Mouse (Mus musculus) neural tube, embryonic 14.5 days (tissue): ENCODE measurements at regions not wholly inside any gene's neighbourhood (a gene's known extent, or its start where the extent isn't known, plus 50 kb on each side); places are given as distances from the start of the nearest gene placed in this dataset.

Experiments
- ATAC-seq: fragments of 200-750 bp; cut with Nextera tagmentation; 2 replicates; pipeline ENCODE4 v1.8.0; 2017; ENCODE audit warnings: low read depth, mild to moderate bottlenecking, moderate TSS enrichment, moderate library complexity
- H3K27ac ChIP-seq: fragments of 300-500 bp; sonication (generic); 2 replicates; pipeline ENCODE4 v1.5.1; 2014; ENCODE audit warnings: low read depth, mild to moderate bottlenecking, control low read depth, low read length, moderate library complexity, mixed read lengths
- H3K27me3 ChIP-seq: fragments of 300-500 bp; sonication (generic); 2 replicates; pipeline ENCODE4 v1.6.1; 2014; ENCODE audit warnings: low read length; ENCODE audit not compliant: control insufficient read depth, insufficient read depth
- H3K36me3 ChIP-seq: fragments of 300-500 bp; sonication (generic); 2 replicates; pipeline ENCODE4 v1.6.1; 2014; ENCODE audit warnings: low read length, mixed read lengths; ENCODE audit not compliant: control insufficient read depth, insufficient read depth
- H3K4me1 ChIP-seq: fragments of 300-500 bp; sonication (generic); 2 replicates; pipeline ENCODE4 v1.6.1; 2014; ENCODE audit warnings: low read length; ENCODE audit not compliant: control insufficient read depth, insufficient read depth
- H3K4me2 ChIP-seq: fragments of 300-500 bp; sonication (generic); 2 replicates; pipeline ENCODE4 v1.6.1; 2014; ENCODE audit warnings: mild to moderate bottlenecking, low read depth, low read length, control low read depth
- H3K4me3 ChIP-seq: fragments of 300-500 bp; sonication (generic); 2 replicates; pipeline ENCODE4 v1.5.1; 2014; ENCODE audit warnings: low read depth, low read length, control low read depth, mixed read lengths
- H3K9ac ChIP-seq: fragments of 300-500 bp; sonication (generic); replicated peaks from 2 replicates; pipeline ENCODE4 v1.6.1; 2014; ENCODE audit warnings: low read depth, mild to moderate bottlenecking, control low read depth, low read length, mixed read lengths
- H3K9me3 ChIP-seq: fragments of 300-500 bp; sonication (generic); 2 replicates; pipeline ENCODE4 v1.6.1; 2016; ENCODE audit warnings: low read length; ENCODE audit not compliant: control insufficient read depth
- WGBS: fragments of 180-500 bp; shearing (Covaris S2); extraction: QIAGEN DNeasy Blood & Tissue Kit; methylation state at CpG from one replicate; pipeline ENCODE4 v1.1.7; 2014; 5-methylcytosine and 5-hydroxymethylcytosine counted together

- Histone ChIP-seq H3K4me3 (no peak overlapping the region), H3K9ac (no peak overlapping the region), H3K9me3 (no peaks in the 10 kb centered on the region), H3K27me3 (no peaks in the 10 kb centered on the region), H3K36me3 (no peaks in the 10 kb centered on the region), H3K4me1 (no peaks in the 10 kb centered on the region), H3K27ac (no peak overlapping the region), H3K4me2 (no peak overlapping the region)
- WGBS = 95% methylated on average over 6 of the region's 6 CpGs
- no peak for ATAC-seq
Observed at GRCm38 (mm10) chr10:96381664-96382063, 235.1 kb upstream of the Btg1 start.

GRCm38 (mm10) chr10:96391748-96392147, 225.1 kb upstream of the Btg1 start:
- no peak overlapping the region for H3K9ac ChIP-seq
- H3K4me1 ChIP-seq = no peaks in the 10 kb centered on the region
- H3K36me3 ChIP-seq = no peaks in the 10 kb centered on the region
- no peaks in the 10 kb centered on the region for H3K9me3 ChIP-seq
- H3K4me3 ChIP-seq = no peak overlapping the region
- H3K27me3 ChIP-seq = no peaks in the 10 kb centered on the region
- H3K4me2 ChIP-seq = no peak overlapping the region
- ATAC-seq = no peak
- 68% methylated on average over 3 of the region's 3 CpGs for WGBS
- no peak overlapping the region for H3K27ac ChIP-seq

- no peak overlapping the region for H3K4me2 ChIP-seq
- ATAC-seq = no peak
- no peaks in the 10 kb centered on the region for H3K9me3 ChIP-seq
- no peak overlapping the region for H3K4me3 ChIP-seq
- H3K4me1 ChIP-seq = no peaks in the 10 kb centered on the region
- no peaks in the 10 kb centered on the region for H3K36me3 ChIP-seq
- no peaks in the 10 kb centered on the region for H3K27me3 ChIP-seq
- no peak overlapping the region for H3K9ac ChIP-seq
- WGBS = 85% methylated on average over 1 of the region's 1 CpGs
- no peak overlapping the region for H3K27ac ChIP-seq
Observed at GRCm38 (mm10) chr10:96392836-96393235, 224.0 kb upstream of the Btg1 start.

- no peak overlapping the region for H3K4me3 ChIP-seq
- H3K4me2 ChIP-seq = no peak overlapping the region
- ATAC-seq = no peak
- H3K27me3 ChIP-seq = no peaks in the 10 kb centered on the region
- H3K27ac ChIP-seq = no peak overlapping the region
- H3K9ac ChIP-seq = no peak overlapping the region
- 95% methylated on average over 3 of the region's 3 CpGs for WGBS
- H3K9me3 ChIP-seq = no peaks in the 10 kb centered on the region
- peaks cover 6% of the 10 kb centered on the region; the same call in 1 of the 2 replicates for H3K4me1 ChIP-seq
- no peaks in the 10 kb centered on the region for H3K36me3 ChIP-seq
Observed at GRCm38 (mm10) chr10:96394210-96394609, 222.6 kb upstream of the Btg1 start.

GRCm38 (mm10) chr10:96395017-96395416, 221.8 kb upstream of the Btg1 start:
- Histone ChIP-seq H3K9ac (no peak overlapping the region), H3K4me2 (no peak overlapping the region), H3K4me3 (no peak overlapping the region), H3K9me3 (no peaks in the 10 kb centered on the region), H3K27me3 (no peaks in the 10 kb centered on the region), H3K27ac (no peak overlapping the region), H3K36me3 (no peaks in the 10 kb centered on the region), H3K4me1 (peaks cover 6% of the 10 kb centered on the region; the same call in 1 of the 2 replicates)
- ATAC-seq = no peak
- 69% methylated on average over 3 of the region's 3 CpGs for WGBS

GRCm38 (mm10) chr10:96397931-96398561, 218.8 kb upstream of the Btg1 start:
- H3K27ac ChIP-seq = no peak overlapping the region
- H3K4me2 ChIP-seq = no peak overlapping the region
- no peaks in the 10 kb centered on the region for H3K9me3 ChIP-seq
- no peak overlapping the region for H3K4me3 ChIP-seq
- H3K4me1 ChIP-seq = peaks cover 6% of the 10 kb centered on the region; the same call in 1 of the 2 replicates
- H3K36me3 ChIP-seq = no peaks in the 10 kb centered on the region
- peak; percentile 56 for ATAC-seq
- no peak overlapping the region for H3K9ac ChIP-seq
- WGBS = 46% methylated on average over 13 of the region's 13 CpGs
- H3K27me3 ChIP-seq = no peaks in the 10 kb centered on the region

- no peaks in the 10 kb centered on the region for H3K9me3 ChIP-seq
- peak; percentile 44; the same call in 1 of the 2 replicates for ATAC-seq
- WGBS = 76% methylated on average over 9 of the region's 9 CpGs
- no peak overlapping the region for H3K4me3 ChIP-seq
- peaks cover 6% of the 10 kb centered on the region; the same call in 1 of the 2 replicates for H3K4me1 ChIP-seq
- no peaks in the 10 kb centered on the region for H3K27me3 ChIP-seq
- H3K4me2 ChIP-seq = no peak overlapping the region
- no peak overlapping the region for H3K27ac ChIP-seq
- H3K9ac ChIP-seq = no peak overlapping the region
- H3K36me3 ChIP-seq = no peaks in the 10 kb centered on the region
Observed at GRCm38 (mm10) chr10:96398562-96399288, 218.1 kb upstream of the Btg1 start.

- Histone ChIP-seq H3K9ac (no peak overlapping the region), H3K27ac (no peak overlapping the region), H3K36me3 (no peaks in the 10 kb centered on the region), H3K9me3 (no peaks in the 10 kb centered on the region), H3K4me3 (no peak overlapping the region), H3K4me2 (no peak overlapping the region), H3K4me1 (peaks cover 6% of the 10 kb centered on the region; the same call in 1 of the 2 replicates), H3K27me3 (no peaks in the 10 kb centered on the region)
- 47% methylated on average over 8 of the region's 8 CpGs for WGBS
- peak; percentile 45; the same call in 1 of the 2 replicates for ATAC-seq
Observed at GRCm38 (mm10) chr10:96399636-96400400, 217.0 kb upstream of the Btg1 start.

- Histone ChIP-seq H3K36me3 (no peaks in the 10 kb centered on the region), H3K27ac (no peak overlapping the region), H3K9ac (no peak overlapping the region), H3K27me3 (no peaks in the 10 kb centered on the region), H3K4me2 (no peak overlapping the region), H3K4me3 (no peak overlapping the region), H3K4me1 (peaks cover 6% of the 10 kb centered on the region; the same call in 1 of the 2 replicates), H3K9me3 (no peaks in the 10 kb centered on the region)
- 90% methylated on average over 6 of the region's 6 CpGs for WGBS
- ATAC-seq = no peak
Observed at GRCm38 (mm10) chr10:96400793-96401192, 216.0 kb upstream of the Btg1 start.
